Mouse (Mus musculus) c-Kit-positive CD71-positive TER-119-negative erythroid progenitor cells, embryonic 14.5 days (primary cell): ENCODE data around the gene Fsd1.
"Not testable (repeated sequence)": the region's sequence is repeated elsewhere in the genome, so short reads cannot be mapped to it uniquely, and the experiment has no call there.

Source experiments
- DNase-seq: peaks from one replicate; pipeline ENCODE4 v3.0.0-alpha.2; 2013; ENCODE audit warnings: low read depth

Gene Fsd1

GRCm38 (mm10) chr17:55986030-55986961 is at the start of gene Fsd1:
TSS of gene Fsd1 (plus strand) at chr17:55986509.
- DNase-seq: no peak

GRCm38 (mm10) chr17:55944387-55944865 is 41.9 kb upstream of the Fsd1 start:
- DNase-seq: not testable (repeated sequence)

- peak; percentile 65 for DNase-seq
These were observed 41.2 kb upstream of the Fsd1 start for GRCm38 (mm10) chr17:55944866-55945682.

GRCm38 (mm10) chr17:55945696-55946095 is 40.6 kb upstream of the Fsd1 start:
- no peak for DNase-seq

- DNase-seq: no peak
These were observed 37.7 kb upstream of the Fsd1 start for GRCm38 (mm10) chr17:55948647-55949046.

- no peak for DNase-seq
These were observed 36.9 kb upstream of the Fsd1 start, which contains the start of gene Zfp119b for GRCm38 (mm10) chr17:55949400-55949799. TSS of gene Zfp119b (minus strand) at chr17:55949500.

GRCm38 (mm10) chr17:55950601-55951000 is 35.7 kb upstream of the Fsd1 start:
- DNase-seq: no peak

- DNase-seq: no peak
These were observed 34.3 kb upstream of the Fsd1 start for GRCm38 (mm10) chr17:55952041-55952440.

GRCm38 (mm10) chr17:55952447-55953027 is 33.8 kb upstream of the Fsd1 start, which contains the start of gene Ebi3:
TSS of gene Ebi3 (plus strand) at chr17:55952640.
- DNase-seq: no peak

- DNase-seq: no peak
These were observed 32.6 kb upstream of the Fsd1 start for GRCm38 (mm10) chr17:55953751-55954150.

GRCm38 (mm10) chr17:55954229-55954628 is 32.1 kb upstream of the Fsd1 start:
- DNase-seq: no peak

GRCm38 (mm10) chr17:55956129-55956528 is 30.2 kb upstream of the Fsd1 start:
- DNase-seq: peak; percentile 70

- DNase-seq: no peak
These were observed 29.7 kb upstream of the Fsd1 start for GRCm38 (mm10) chr17:55956591-55956990.

- DNase-seq: peak; percentile 64
These were observed 29.1 kb upstream of the Fsd1 start for GRCm38 (mm10) chr17:55957168-55957567.

- no peak for DNase-seq
These were observed 28.4 kb upstream of the Fsd1 start for GRCm38 (mm10) chr17:55957726-55958583.

GRCm38 (mm10) chr17:55958584-55958886 is 27.8 kb upstream of the Fsd1 start:
- no peak for DNase-seq

- DNase-seq: peak; percentile 98
These were observed 27.2 kb upstream of the Fsd1 start, which contains the start of gene Yju2 for GRCm38 (mm10) chr17:55958918-55959728. TSS of gene Yju2 (plus strand) at chr17:55959099.

GRCm38 (mm10) chr17:55959946-55960740 is 26.2 kb upstream of the Fsd1 start:
- no peak for DNase-seq

- no peak for DNase-seq
These were observed 25.5 kb upstream of the Fsd1 start for GRCm38 (mm10) chr17:55960791-55961190.

- no peak for DNase-seq
These were observed 24.7 kb upstream of the Fsd1 start for GRCm38 (mm10) chr17:55961631-55962030.
